Mouse (Mus musculus) adipocyte (in vitro differentiated cells): ENCODE measurements at regions not wholly inside any gene's neighbourhood (a gene's known extent, or its start where the extent isn't known, plus 50 kb on each side); places are given as distances from the start of the nearest gene placed in this dataset.
"Not testable (repeated sequence)": the region's sequence is repeated elsewhere in the genome, so short reads cannot be mapped to it uniquely, and the experiment has no call there.

Source experiments
- DNase-seq: peaks from one replicate; pipeline ENCODE4 v3.0.0-alpha.2; 2016; ENCODE audit warnings: low spot score

- no peak for DNase-seq
Observed at GRCm38 (mm10) chr2:57185151-57185550, 52.3 kb upstream of the Gpd2 start.

GRCm38 (mm10) chr2:57183108-57183507 is 54.3 kb upstream of the Gpd2 start:
- not testable (repeated sequence) for DNase-seq

GRCm38 (mm10) chr2:57181692-57182541 is 55.5 kb upstream of the Gpd2 start:
- DNase-seq = peak; percentile 92

- no peak for DNase-seq
Observed at GRCm38 (mm10) chr2:57181350-57181691, 56.1 kb upstream of the Gpd2 start.

GRCm38 (mm10) chr2:57178056-57178455 is 54.3 kb upstream of the Nr4a2 start:
- no peak for DNase-seq

- DNase-seq = no peak
Observed at GRCm38 (mm10) chr2:57176547-57176946, 52.7 kb upstream of the Nr4a2 start.

- no peak for DNase-seq
Observed at GRCm38 (mm10) chr2:57175219-57175618, 51.4 kb upstream of the Nr4a2 start.
